Mouse (Mus musculus) midbrain, embryonic 15.5 days (tissue): ENCODE measurements around the gene 9130019O22Rik. TPM values are rescaled to one million over a fixed set of nuclear protein-coding genes. Genes with fewer than 3 reads are reported as not detected.
"Not testable (repeated sequence)": the region's sequence is repeated elsewhere in the genome, so short reads cannot be mapped to it uniquely, and the experiment has no call there.

Source experiments
- ATAC-seq: fragments of 200-750 bp; cut with Nextera tagmentation; replicated peaks from 2 replicates; pipeline ENCODE4 v1.8.0; 2017; ENCODE audit warnings: moderate TSS enrichment
- H3K27ac ChIP-seq: fragments of 300-500 bp; sonication (generic); 2 replicates; pipeline ENCODE4 v1.5.1; 2015; ENCODE audit warnings: mild to moderate bottlenecking, inconsistent platforms
- H3K27me3 ChIP-seq: fragments of 300-500 bp; sonication (generic); replicated peaks from 2 replicates; pipeline ENCODE4 v1.6.1; 2015; ENCODE audit warnings: inconsistent platforms
- H3K36me3 ChIP-seq: fragments of 300-500 bp; sonication (generic); replicated peaks from 2 replicates; pipeline ENCODE4 v1.6.1; 2015; ENCODE audit warnings: inconsistent platforms
- H3K4me1 ChIP-seq: fragments of 300-500 bp; sonication (generic); 2 replicates; pipeline ENCODE4 v1.6.1; 2015; ENCODE audit warnings: inconsistent platforms
- H3K4me2 ChIP-seq: fragments of 300-500 bp; sonication (generic); 2 replicates; pipeline ENCODE4 v1.6.1; 2015; ENCODE audit warnings: inconsistent platforms, mild to moderate bottlenecking, moderate library complexity
- H3K4me3 ChIP-seq: fragments of 300-500 bp; sonication (generic); 2 replicates; pipeline ENCODE4 v1.5.1; 2015; ENCODE audit warnings: mild to moderate bottlenecking, inconsistent platforms
- H3K9ac ChIP-seq: fragments of 300-500 bp; sonication (generic); 2 replicates; pipeline ENCODE4 v1.6.1; 2015; ENCODE audit warnings: mild to moderate bottlenecking, inconsistent platforms
- H3K9me3 ChIP-seq: fragments of 300-500 bp; sonication (generic); 2 replicates; pipeline ENCODE4 v1.6.1; 2016; ENCODE audit warnings: inconsistent platforms
- WGBS: fragments of 180-500 bp; shearing (Covaris S2); methylation state at CpG from one replicate; pipeline ENCODE4 v1.1.7; 2015; ENCODE audit warnings: mixed read lengths; 5-methylcytosine and 5-hydroxymethylcytosine counted together
- polyA plus RNA-seq: library from polyadenylated mRNA; unstranded; fragments of >200 nt; fragmentation: Nextera tagmentation; extraction: Ambion mirVana; gene quantifications from 2 replicates; pipeline ENCODE4 v1.2.1, GENCODE M21; 2015

9130019O22Rik gene
- 5.2 and 6.6 TPM in 2 replicates for polyA plus RNA-seq

DNA sequence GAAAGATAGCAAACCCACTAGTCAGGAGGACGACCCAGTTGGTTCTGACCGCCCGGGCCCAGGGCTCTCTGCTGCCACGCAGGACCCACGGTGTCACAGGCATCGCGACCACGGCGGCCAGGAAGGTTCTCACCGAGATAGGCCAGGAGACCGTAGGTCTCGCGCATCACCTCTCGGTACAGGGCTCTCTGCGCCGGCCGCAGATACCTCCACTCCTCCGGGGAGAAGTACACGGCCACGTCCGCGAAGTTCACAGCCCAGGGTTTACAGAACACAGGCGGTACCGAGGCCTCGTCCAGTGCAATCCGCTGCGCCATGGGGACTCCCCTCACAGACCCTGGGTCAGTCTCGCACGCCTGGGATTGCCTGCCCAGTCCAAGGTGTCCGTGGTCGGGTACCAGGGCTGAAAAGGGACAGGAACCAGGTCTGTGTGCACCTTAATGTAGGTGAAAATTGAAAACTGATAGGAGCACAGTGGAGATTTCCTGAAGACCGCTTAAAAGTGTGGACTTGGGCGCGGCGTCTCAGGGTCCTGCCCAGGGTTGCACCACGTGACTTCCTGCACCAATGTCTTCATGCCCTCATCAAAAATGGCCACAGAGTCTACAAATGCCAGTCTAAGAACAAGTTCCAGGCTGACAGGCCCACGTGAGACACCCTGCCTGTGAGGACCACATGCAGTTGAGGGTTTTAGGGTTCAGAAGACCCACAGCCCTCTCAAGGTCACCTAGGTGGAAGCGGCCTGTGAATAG lies at the start of gene 9130019O22Rik:
9130019O22Rik (minus strand) TSS at position 526 of the 752 bp plus-strand sequence.
- ATAC-seq = peak; percentile 88
- 16% methylated on average over 38 of the region's 38 CpGs for WGBS
- Histone ChIP-seq H3K9me3 (no peaks in the 10 kb centered on the region), H3K36me3 (0 out of 2 replicates have a peak, but pooled peaks cover 2% of the 10 kb centered on the region), H3K4me1 (peaks cover 6% of the 10 kb centered on the region), H3K9ac (peak within 1 kb of the TSS; percentile 74), H3K4me3 (peak within 1 kb of the TSS; percentile 67), H3K27me3 (no peaks in the 10 kb centered on the region), H3K27ac (peak within 1 kb of the TSS; percentile 65; the same call in 1 of the 2 replicates), H3K4me2 (peak within 1 kb of the TSS; percentile 80)

DNA sequence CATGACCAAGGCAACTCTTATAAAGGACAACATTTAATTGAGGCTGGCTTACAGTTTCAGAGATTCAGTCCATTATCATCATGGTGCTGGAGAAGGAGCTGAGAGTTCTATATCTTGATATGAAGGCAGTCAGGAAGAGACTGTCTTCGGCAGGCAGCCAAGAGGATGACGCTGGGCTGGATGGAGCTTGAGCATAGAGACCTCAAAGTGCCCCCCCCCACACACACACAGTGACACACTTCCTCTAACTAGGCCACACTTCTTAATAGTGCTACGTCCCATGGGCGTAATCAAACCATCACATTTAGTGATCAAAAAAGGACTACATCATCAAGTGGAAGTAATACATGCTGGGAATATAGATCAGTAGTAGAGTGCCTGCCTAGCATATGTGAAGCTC lies 48.2 kb upstream of the 9130019O22Rik start:
- Histone ChIP-seq H3K27me3 (no peaks in the 10 kb centered on the region), H3K9ac (no peak overlapping the region), H3K36me3 (no peaks in the 10 kb centered on the region), H3K4me3 (no peak overlapping the region), H3K9me3 (no peaks in the 10 kb centered on the region; the same call in 1 of the 2 replicates), H3K4me1 (no peaks in the 10 kb centered on the region), H3K27ac (no peak overlapping the region), H3K4me2 (no peak overlapping the region)
- ATAC-seq = no peak
- 93% methylated on average over 4 of the region's 4 CpGs for WGBS

DNA sequence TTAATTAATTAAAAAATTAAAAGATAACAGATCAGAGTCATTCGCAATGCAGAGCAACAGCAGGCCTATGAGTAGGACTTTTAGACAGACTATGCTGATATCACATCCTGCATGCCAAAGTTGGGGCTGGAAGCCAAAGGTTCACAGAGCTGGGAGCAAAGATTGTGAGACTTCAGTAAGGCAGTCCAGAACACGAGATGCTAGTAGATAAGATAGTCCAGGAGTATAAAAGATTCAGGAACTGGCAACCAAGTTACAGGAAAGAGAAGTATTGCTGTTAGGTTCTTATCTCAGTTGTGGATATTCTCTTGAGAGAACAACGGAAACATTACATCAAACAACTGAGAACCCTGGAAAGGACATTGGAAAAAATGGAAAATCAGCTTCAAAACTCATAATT lies 39.4 kb upstream of the 9130019O22Rik start:
- Histone ChIP-seq H3K9me3 (no peaks in the 10 kb centered on the region), H3K27ac (no peak overlapping the region), H3K27me3 (peaks cover 15% of the 10 kb centered on the region), H3K4me3 (no peak overlapping the region), H3K4me1 (peaks cover 7% of the 10 kb centered on the region), H3K4me2 (no peak overlapping the region), H3K36me3 (no peaks in the 10 kb centered on the region), H3K9ac (no peak overlapping the region)
- WGBS = 74% methylated on average over 3 of the region's 3 CpGs
- no peak for ATAC-seq

DNA sequence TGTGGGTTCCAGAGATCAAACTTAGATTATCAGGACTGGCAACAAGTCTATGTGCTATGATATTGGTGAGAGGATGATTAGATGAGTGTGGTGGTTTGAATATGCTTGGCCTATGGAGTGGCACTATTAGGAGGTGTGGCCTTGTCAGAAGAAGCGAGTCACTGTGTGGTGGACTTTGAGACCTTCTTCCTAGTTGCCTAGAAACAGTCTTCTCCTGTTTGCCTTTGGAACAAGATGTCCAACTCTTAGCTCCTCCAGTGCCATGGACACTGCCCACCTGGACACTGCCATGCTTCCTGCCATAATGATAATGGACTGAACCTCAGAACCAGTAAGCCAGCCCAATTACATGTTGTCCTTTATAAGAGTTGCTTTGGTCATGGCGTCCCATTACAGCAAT lies 38.9 kb upstream of the 9130019O22Rik start:
- Histone ChIP-seq H3K4me1 (peaks cover 11% of the 10 kb centered on the region), H3K9me3 (no peaks in the 10 kb centered on the region), H3K27me3 (peaks cover 15% of the 10 kb centered on the region), H3K4me2 (no peak overlapping the region), H3K36me3 (no peaks in the 10 kb centered on the region), H3K9ac (no peak overlapping the region), H3K27ac (no peak overlapping the region), H3K4me3 (no peak overlapping the region)
- WGBS = 95% methylated on average over 2 of the region's 2 CpGs
- no peak for ATAC-seq

DNA sequence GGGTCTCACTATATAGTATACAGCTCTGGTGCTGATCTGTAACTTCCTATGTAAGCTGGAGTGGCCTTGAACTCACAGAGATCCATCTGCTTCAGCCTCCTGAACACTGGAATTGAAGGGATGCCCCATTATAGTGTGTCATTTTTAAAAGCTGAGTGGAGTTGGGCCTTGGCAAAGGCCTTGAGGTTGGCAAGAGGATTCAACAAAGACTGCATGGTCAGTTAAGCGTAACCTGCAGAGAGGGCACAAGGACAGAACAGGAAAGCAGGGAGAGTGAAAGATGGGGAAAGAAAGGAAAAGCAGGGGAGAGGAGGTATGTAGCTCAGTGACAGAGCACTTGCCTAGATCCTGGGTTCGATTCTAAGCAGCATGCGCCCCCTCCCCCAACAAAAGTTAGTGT lies 38.3 kb upstream of the 9130019O22Rik start:
- peaks cover 15% of the 10 kb centered on the region for H3K27me3 ChIP-seq
- H3K4me2 ChIP-seq = no peak overlapping the region
- WGBS = 91% methylated on average over 3 of the region's 3 CpGs
- H3K4me1 ChIP-seq = peaks cover 15% of the 10 kb centered on the region
- H3K27ac ChIP-seq = no peak overlapping the region
- no peak overlapping the region for H3K9ac ChIP-seq
- H3K9me3 ChIP-seq = no peaks in the 10 kb centered on the region
- no peak overlapping the region for H3K4me3 ChIP-seq
- ATAC-seq = no peak
- no peaks in the 10 kb centered on the region for H3K36me3 ChIP-seq

DNA sequence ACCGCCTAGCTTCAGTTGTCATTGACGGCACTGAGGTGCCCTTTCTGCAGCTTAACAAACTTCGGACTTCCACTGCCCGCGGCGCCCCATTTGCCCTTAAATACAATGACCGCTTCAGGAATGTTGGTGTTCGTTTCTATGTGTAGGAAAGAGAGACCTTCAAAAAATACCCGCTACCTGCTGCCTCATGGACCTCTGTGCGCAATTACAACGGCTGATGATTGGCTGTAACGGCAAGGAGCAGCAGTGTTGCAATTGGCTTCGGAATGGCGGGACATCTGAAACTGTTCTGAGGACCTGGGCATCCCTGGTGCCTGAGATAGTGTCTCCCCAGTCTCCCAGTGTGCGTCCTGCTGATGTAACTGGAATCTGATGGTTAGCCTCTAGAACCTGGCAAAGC lies 35.3 kb upstream of the 9130019O22Rik start:
- 2% methylated on average over 15 of the region's 15 CpGs for WGBS
- Histone ChIP-seq H3K4me1 (peaks cover 15% of the 10 kb centered on the region), H3K27me3 (peaks cover 9% of the 10 kb centered on the region), H3K27ac (peak overlapping the region; percentile 83), H3K4me2 (peak overlapping the region; percentile 96), H3K9me3 (no peaks in the 10 kb centered on the region), H3K9ac (peak overlapping the region; percentile 86), H3K4me3 (peak overlapping the region; percentile 77), H3K36me3 (no peaks in the 10 kb centered on the region)
- peak; percentile 86 for ATAC-seq

DNA sequence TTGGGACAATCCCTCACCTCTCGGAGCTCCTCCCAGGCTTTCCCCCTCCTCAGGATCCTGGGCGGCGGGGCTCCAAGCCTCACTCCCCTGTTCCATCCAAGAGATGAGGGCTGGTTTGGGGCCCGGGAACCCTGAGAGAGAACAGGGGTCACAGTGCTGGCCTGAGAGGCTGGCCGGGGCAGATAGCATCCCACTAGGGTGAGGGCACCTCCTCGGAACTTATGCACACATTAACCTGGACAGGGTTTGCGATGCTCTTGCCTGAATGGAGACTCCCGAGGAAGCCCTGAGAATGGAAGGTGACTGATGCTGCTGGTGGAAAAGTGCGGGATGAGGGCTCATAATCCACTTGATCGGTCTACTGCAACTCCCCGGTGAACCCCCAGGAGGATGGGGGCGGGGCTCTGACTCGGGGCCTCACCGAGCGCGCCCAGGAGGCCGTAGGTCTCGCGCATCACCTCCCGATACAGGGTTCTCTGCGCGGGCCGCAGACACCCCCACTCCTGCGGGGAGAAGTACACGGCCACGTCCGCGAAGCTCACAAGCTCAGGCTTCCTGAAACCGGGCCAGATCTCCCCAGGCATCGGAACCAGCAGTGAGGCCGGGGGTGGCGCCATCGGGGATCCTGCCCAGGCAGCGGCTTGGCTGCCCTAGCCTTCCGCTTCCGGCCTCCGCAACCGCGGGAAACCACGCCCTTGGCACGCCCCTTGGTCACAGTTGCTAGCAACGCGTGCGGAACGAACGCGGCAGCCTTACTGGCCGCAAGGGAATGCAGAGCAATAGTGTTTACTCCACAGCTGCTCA lies 34.6 kb upstream of the 9130019O22Rik start, which contains the start of gene Zfp688:
Zfp688 (minus strand) TSS at position 681 of the 804 bp plus-strand sequence.
- Histone ChIP-seq H3K9ac (peak within 1 kb of the TSS; percentile 86), H3K27me3 (peaks cover 9% of the 10 kb centered on the region), H3K27ac (peak within 1 kb of the TSS; percentile 83), H3K4me2 (peak within 1 kb of the TSS; percentile 96), H3K4me1 (peaks cover 15% of the 10 kb centered on the region), H3K4me3 (peak within 1 kb of the TSS; percentile 77), H3K36me3 (no peaks in the 10 kb centered on the region), H3K9me3 (no peaks in the 10 kb centered on the region)
- WGBS = under 1% methylated on average over 48 of the region's 48 CpGs
- ATAC-seq = peak; percentile 95

DNA sequence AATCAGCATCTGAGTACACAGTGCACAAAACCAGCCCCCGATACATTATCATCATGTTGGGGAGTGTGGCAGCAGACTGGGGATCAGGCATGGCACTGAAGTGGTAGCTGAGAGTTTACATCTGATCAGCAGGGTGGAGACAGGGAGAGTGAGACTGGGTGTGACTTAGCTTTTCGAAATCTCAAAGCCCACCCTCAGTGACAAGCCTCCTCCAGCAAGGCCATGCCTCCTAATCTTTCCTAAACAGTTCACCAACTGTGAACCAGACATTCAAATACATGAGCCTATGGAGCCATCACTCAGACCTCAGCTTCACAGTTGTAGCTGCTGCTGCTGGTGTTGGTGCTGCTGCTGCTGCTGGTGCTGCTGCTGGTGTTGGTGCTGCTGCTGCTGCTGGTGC lies 24.5 kb upstream of the 9130019O22Rik start:
- no peaks in the 10 kb centered on the region for H3K27me3 ChIP-seq
- no peaks in the 10 kb centered on the region for H3K9me3 ChIP-seq
- 73% methylated on average over 2 of the region's 2 CpGs for WGBS
- H3K4me1 ChIP-seq = 0 out of 2 replicates have a peak, but pooled peaks cover 4% of the 10 kb centered on the region
- H3K9ac ChIP-seq = no peak overlapping the region
- H3K4me2 ChIP-seq = no peak overlapping the region
- H3K4me3 ChIP-seq = no peak overlapping the region
- ATAC-seq = no peak
- no peak overlapping the region for H3K27ac ChIP-seq
- H3K36me3 ChIP-seq = peaks cover 7% of the 10 kb centered on the region; the same call in 1 of the 2 replicates

DNA sequence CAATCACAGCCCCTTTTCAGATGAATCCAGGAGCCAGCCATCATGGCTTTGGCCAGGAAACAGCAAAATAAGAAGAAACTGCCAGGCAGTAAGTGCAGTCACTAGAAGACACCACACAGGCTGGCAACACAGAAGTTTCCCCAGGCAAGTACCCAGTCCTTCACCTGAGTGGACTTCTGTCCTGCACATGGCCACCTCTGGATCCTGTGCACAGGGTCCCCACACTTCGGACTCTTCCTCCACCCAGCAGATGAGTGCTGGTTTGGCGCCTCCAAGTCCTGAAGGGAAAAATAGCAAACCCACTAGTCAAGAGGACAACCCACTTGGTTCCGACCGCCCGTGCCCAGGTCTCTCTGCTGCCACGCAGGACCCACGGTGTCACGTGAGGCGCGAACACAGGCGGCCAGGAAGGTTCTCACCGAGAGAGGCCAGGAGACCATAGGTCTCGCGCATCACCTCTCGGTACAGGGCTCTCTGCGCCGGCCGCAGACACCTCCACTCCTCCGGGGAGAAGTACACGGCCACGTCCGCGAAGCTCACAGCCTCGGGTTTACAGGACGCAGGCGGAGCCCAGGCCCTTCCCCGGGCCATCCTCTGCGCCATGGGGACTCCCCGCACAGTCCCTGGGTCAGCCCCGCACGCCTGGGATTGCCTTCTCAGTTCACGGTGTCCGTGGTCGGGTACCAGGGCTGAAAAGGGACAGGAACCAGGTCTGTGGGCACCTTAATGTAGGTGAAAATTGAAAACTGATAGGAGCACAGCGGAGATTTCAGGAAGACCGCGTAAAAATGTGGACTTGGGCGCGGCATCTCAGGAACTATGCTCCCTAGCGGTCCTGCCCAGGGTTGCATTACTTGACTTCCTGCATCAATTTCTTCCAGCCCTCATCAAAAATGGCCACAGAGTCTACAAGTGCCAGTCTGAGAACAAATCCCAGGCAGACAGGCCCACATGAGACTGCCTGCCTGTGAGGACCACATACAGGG lies 19.3 kb upstream of the 9130019O22Rik start, which contains the start of gene Zfp764:
Zfp764 (minus strand) TSS at position 821 of the 986 bp plus-strand sequence.
- ATAC-seq = peak; percentile 89
- H3K36me3 ChIP-seq, H3K4me1 ChIP-seq, H3K9me3 ChIP-seq, H3K27me3 ChIP-seq: not testable (repeated sequence)
- peak within 1 kb of the TSS; percentile 90 for H3K4me2 ChIP-seq
- H3K4me3 ChIP-seq = peak within 1 kb of the TSS; percentile 53
- peak within 1 kb of the TSS; percentile 80 for H3K27ac ChIP-seq
- 6% methylated on average over 39 of the region's 40 CpGs for WGBS
- peak within 1 kb of the TSS; percentile 74 for H3K9ac ChIP-seq

DNA sequence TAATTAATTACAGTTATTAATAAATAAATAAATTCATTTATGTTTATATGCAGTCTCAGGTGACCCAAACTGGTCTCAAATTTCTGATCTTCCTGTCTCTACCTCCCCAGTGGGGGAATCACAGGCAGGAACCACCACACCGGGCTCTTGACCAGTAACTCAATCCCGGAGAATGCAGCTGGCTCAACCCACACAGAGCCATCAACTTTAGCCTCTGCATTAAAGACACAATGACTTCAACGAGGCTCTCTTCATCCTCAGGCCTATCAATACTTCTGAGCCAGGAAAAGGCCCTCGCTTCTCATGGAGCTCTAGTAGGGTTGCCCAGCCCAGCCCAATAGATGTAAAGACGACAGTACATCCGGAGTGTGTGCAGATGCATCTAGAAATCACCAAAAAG lies 17.1 kb upstream of the 9130019O22Rik start:
- not testable (repeated sequence) for H3K9ac ChIP-seq, H3K4me2 ChIP-seq, H3K27me3 ChIP-seq, H3K4me3 ChIP-seq, H3K9me3 ChIP-seq, H3K27ac ChIP-seq, ATAC-seq, H3K36me3 ChIP-seq, H3K4me1 ChIP-seq
- WGBS = 96% methylated on average over 6 of the region's 6 CpGs

DNA sequence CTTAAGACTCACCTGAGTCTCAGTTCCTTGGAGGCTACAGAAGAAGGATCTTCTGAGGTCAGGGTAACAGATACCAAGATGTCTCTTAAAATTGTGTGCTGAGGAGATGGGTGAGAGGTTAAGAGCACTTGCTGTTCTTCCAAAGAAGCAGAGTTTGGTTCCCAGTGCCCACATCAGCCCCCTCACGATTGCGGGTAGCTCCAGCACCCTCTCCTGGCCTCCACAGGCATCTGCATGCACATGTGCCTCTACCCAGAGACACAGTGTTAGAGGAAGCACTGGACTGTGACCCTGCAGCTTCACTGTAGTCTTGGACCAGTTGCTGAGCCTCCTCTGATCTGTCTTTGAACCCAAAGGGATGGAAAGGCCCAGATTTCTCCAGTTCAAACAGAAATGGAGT lies 16.0 kb upstream of the 9130019O22Rik start:
- Histone ChIP-seq H3K36me3 (no peaks in the 10 kb centered on the region), H3K4me3 (no peak overlapping the region), H3K4me2 (no peak overlapping the region), H3K27ac (no peak overlapping the region), H3K27me3 (no peaks in the 10 kb centered on the region), H3K4me1 (0 out of 2 replicates have a peak, but pooled peaks cover 4% of the 10 kb centered on the region), H3K9ac (no peak overlapping the region), H3K9me3 (no peaks in the 10 kb centered on the region)
- 51% methylated on average over 2 of the region's 2 CpGs for WGBS
- no peak for ATAC-seq
